Mouse (Mus musculus) midbrain, embryonic 15.5 days (tissue): ENCODE data around the gene Fsd1l. TPM values are rescaled to one million over a fixed set of nuclear protein-coding genes. Genes with fewer than 3 reads are reported as not detected.

ENCODE experiments used
- polyA plus RNA-seq: library from polyadenylated mRNA; unstranded; fragments of >200 nt; fragmentation: Nextera tagmentation; extraction: Ambion mirVana; gene quantifications from 2 replicates; pipeline ENCODE4 v1.2.1, GENCODE M21; 2015

Gene Fsd1l
- polyA plus RNA-seq, 1 experiment from 2014 or later, result 42.7 TPM

Other genes with a start within 250 kb of the Fsd1l start
- 9.6 and 10.6 TPM in 2 replicates for gene Slc44a1, start 191.1 kb upstream of the Fsd1l start, polyA plus RNA-seq
- gene Fktn, start 82.5 kb downstream of the Fsd1l start, polyA plus RNA-seq, result 21.5 and 23.9 TPM in 2 replicates
- 5.2 and 6.2 TPM in 2 replicates for gene Tal2, start 148.2 kb downstream of the Fsd1l start, polyA plus RNA-seq
- 7.4 and 7.7 TPM in 2 replicates for gene Tmem38b, start 194.6 kb downstream of the Fsd1l start, polyA plus RNA-seq